Mouse (Mus musculus) bone marrow, adult 2 months (tissue): ENCODE results near the gene 1810062G17Rik. TPM values are rescaled to one million over a fixed set of nuclear protein-coding genes. Genes with fewer than 3 reads are reported as not detected.

Experiments
- H3K27ac ChIP-seq: fragments of 200-500 bp; 2 replicates; pipeline ENCODE4 v1.5.1; 2012; ENCODE audit warnings: low read depth, mild to moderate bottlenecking, control low read depth, inconsistent platforms, low read length; ENCODE audit not compliant: control insufficient read depth, poor library complexity, insufficient read depth
- H3K4me1 ChIP-seq: fragments of 200-500 bp; 2 replicates; pipeline ENCODE4 v1.6.1; 2011; ENCODE audit warnings: low read length; ENCODE audit not compliant: control insufficient read depth, insufficient read depth
- H3K4me3 ChIP-seq: fragments of 200-500 bp; replicated peaks from 2 replicates; pipeline ENCODE3; 2011; ENCODE audit warnings: mild to moderate bottlenecking, low read depth, low read length, control low read depth; ENCODE audit not compliant: control insufficient read depth
- CTCF ChIP-seq: fragments of 200-500 bp; IDR thresholded peaks from 2 replicates; pipeline ENCODE4 v1.5.1; 2011; ENCODE audit warnings: low read length, control low read depth; ENCODE audit not compliant: control insufficient read depth, insufficient read depth
- POLR2A ChIP-seq: fragments of 200-500 bp; IDR thresholded peaks from 2 replicates; pipeline ENCODE4 v1.6.1; 2011; ENCODE audit warnings: low read depth, mild to moderate bottlenecking, control low read depth, low read length, borderline replicate concordance; ENCODE audit not compliant: control insufficient read depth
- WGBS: fragments of 180-500 bp; shearing (Covaris S2); methylation state at CpG from one replicate; pipeline ENCODE4 v1.1.7; 2018; 5-methylcytosine and 5-hydroxymethylcytosine counted together
- polyA plus RNA-seq: library from polyadenylated mRNA; stranded (reverse); fragments of >200 nt; gene quantifications from 2 replicates; pipeline ENCODE4 v1.2.4, GENCODE M21; 2011; ENCODE audit warnings: low replicate concordance; ENCODE audit not compliant: missing spikeins, insufficient read depth, insufficient read length

Gene 1810062G17Rik
- not detected in 2 replicates for polyA plus RNA-seq

GRCm38 (mm10) chr3:36475532-36476087 lies at the start of gene 1810062G17Rik, which contains the start of gene Anxa5:
TSS of gene 1810062G17Rik (plus strand) at chr3:36475937.
TSS of gene Anxa5 (minus strand) at chr3:36475894.
- Histone ChIP-seq H3K4me1 (peaks cover 2% of the 10 kb centered on the region; the same call in 1 of the 2 replicates), H3K27ac (peak within 1 kb of the TSS; percentile 80), H3K4me3 (peak within 1 kb of the TSS; percentile 77)
- WGBS: 1% methylated on average over 32 of the region's 32 CpGs
- TF ChIP-seq POLR2A (peak; percentile 81), CTCF (peak; percentile 44; the same call in 1 of the 2 replicates)

DNA sequence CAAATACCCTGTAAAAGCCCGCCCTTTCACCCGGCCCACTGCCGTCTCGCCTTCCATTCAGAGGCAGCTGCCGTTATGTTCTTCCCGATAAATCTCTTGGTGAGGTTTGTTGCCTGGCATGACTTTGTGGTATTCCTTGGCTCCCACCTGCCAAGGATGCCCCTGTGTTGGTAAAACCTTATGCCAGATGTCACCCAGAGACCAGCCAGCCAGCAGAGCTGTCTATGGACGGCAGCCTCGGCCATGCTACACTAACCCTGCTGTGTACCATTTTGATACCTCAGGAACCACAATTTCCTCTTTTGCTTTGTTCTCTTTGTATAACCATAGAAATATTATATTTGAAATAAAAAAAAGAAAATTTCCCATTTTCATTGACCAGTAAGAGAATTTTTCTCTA lies 48.4 kb upstream of the 1810062G17Rik start:
- Histone ChIP-seq H3K4me1 (no peaks in the 10 kb centered on the region), H3K27ac (no peak overlapping the region), H3K4me3 (no peak overlapping the region)
- TF ChIP-seq POLR2A (no peak), CTCF (no peak)
- WGBS: 70% methylated on average over 8 of the region's 8 CpGs

DNA sequence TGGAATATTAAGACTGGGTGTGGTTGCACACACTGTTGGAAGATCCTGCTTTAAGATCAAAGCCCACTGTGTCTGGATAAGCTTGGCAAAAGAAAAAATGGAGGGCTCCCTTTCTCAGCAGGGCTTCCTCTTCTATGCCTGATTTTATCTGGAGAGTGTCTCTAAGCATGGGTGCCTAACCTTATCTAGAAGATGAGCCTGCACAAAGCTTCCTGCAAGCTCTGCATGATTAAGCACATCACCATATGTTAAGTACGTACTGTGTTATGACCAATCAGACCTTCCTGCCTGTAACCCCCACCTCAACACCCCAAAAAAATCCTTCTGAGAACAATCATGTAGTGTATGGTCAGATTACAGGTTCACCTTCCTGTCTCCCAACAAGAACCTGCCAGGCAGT lies 45.4 kb upstream of the 1810062G17Rik start:
- Histone ChIP-seq H3K27ac (no peak overlapping the region), H3K4me1 (no peaks in the 10 kb centered on the region), H3K4me3 (no peak overlapping the region)
- WGBS: 48% methylated on average over 1 of the region's 1 CpGs
- TF ChIP-seq CTCF: no peak
- no peak for TF ChIP-seq POLR2A

DNA sequence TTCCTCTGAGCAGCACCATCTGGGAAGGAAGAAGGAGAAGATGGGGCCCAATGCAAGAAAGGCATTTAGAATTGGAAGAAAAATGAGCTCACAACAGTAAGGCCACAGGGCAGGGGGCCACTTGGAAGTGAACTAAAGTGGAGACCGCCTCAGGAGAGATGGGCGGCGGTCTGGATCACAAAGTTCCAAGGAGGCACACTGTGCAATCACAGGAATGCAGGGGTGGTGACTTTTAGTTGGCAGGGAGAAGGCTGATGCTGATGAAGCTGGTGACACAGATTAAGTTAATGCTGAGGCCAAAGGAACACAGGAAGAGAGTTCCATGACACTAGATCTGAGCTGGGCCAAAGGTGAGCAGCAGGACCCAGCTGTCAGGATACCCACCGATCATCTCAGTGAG lies 35.5 kb upstream of the 1810062G17Rik start:
- no peak overlapping the region for H3K27ac ChIP-seq
- H3K4me3 ChIP-seq: no peak overlapping the region
- TF ChIP-seq CTCF (no peak), POLR2A (no peak)
- H3K4me1 ChIP-seq: no peaks in the 10 kb centered on the region
- WGBS: 87% methylated on average over 4 of the region's 4 CpGs

DNA sequence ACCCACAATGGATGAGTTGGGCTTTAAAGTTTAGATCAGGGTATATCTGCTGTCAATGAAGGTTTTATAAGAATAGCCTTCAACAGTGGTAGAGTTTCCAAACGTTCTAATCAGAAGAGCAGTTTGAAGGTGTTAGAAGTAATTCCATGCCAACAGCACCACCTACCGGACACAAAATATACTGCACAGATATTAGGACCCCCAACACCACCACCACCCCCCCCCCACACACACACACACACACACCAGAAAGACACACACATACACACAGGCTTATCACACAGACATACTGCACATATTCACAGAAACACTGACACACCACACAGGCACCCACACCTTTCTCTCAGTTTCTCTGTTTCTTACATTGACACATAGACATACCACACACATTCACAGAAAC lies 33.3 kb upstream of the 1810062G17Rik start:
- Histone ChIP-seq H3K4me1 (no peaks in the 10 kb centered on the region), H3K4me3 (no peak overlapping the region), H3K27ac (no peak overlapping the region)
- TF ChIP-seq CTCF (peak; percentile 39), POLR2A (no peak)
- 1% methylated on average over 2 of the region's 2 CpGs for WGBS

GRCm38 (mm10) chr3:36446041-36446440 lies 29.7 kb upstream of the 1810062G17Rik start:
- Histone ChIP-seq H3K4me3 (no peak overlapping the region), H3K4me1 (no peaks in the 10 kb centered on the region), H3K27ac (no peak overlapping the region)
- TF ChIP-seq CTCF: no peak
- TF ChIP-seq POLR2A: no peak
- WGBS: 73% methylated on average over 3 of the region's 3 CpGs

DNA sequence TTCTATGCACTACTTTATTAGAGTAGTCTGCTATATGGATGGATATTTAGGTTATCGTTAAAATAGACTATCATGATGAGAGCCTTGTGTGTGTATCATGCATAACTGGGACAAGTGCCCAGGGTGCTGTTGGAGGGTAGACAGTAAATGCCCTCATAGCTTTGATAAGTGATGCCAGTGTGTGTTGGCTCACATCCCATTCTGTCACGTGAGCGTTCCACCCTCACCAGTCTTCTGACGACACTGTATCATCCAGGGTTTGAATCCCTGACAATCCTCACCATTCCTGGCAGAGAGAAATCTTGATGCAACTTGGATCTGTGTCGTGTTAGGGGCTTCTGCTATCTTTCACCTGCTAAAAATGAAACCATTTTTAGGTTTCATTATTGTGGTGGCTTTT lies 29.2 kb upstream of the 1810062G17Rik start:
- no peak overlapping the region for H3K27ac ChIP-seq
- no peak overlapping the region for H3K4me3 ChIP-seq
- TF ChIP-seq CTCF (no peak), POLR2A (no peak)
- WGBS: 28% methylated on average over 5 of the region's 5 CpGs
- no peaks in the 10 kb centered on the region for H3K4me1 ChIP-seq

DNA sequence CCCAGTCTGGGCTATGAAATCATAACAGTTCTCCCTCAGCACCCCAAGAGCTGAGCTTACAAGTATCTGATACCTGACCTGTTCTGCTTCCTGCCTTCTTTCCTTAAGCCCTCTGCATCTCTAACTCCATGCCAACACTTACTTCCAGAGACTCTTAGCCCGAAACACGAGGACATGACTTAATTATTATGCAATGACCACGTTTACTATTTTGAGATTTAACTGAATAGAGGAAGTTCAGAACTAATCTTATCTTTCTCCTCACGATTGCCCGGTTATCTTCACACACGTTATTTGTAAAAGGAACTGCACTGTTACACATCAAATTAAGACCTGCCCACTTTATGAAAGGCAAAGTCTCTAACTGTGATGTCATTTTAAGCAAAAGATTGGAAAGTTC lies 28.8 kb upstream of the 1810062G17Rik start:
- H3K27ac ChIP-seq: no peak overlapping the region
- TF ChIP-seq CTCF (no peak), POLR2A (no peak)
- 2% methylated on average over 6 of the region's 6 CpGs for WGBS

More for the DNA sequence above, 28.8 kb upstream of the 1810062G17Rik start:
- Histone ChIP-seq H3K4me1 (no peaks in the 10 kb centered on the region), H3K4me3 (no peak overlapping the region)
